Mouse (Mus musculus) heart, embryonic 16.5 days (tissue): ENCODE results near the gene Rnf157. TPM values are rescaled to one million over a fixed set of nuclear protein-coding genes. Genes with fewer than 3 reads are reported as not detected.
"Not testable (repeated sequence)": the region's sequence is repeated elsewhere in the genome, so short reads cannot be mapped to it uniquely, and the experiment has no call there.

Experiments
- ATAC-seq: fragments of 200-750 bp; cut with Nextera tagmentation; replicated peaks from 2 replicates; pipeline ENCODE4 v1.8.0; 2017; ENCODE audit warnings: moderate number of reproducible peaks; ENCODE audit not compliant: insufficient read depth, low FRiP score; ENCODE audit errors: extremely low read depth
- H3K27ac ChIP-seq: fragments of 300-500 bp; sonication (generic); 2 replicates; pipeline ENCODE4 v1.5.1; 2014; ENCODE audit warnings: mild to moderate bottlenecking, low read length, control low read depth, moderate library complexity
- H3K27me3 ChIP-seq: fragments of 300-500 bp; sonication (generic); 2 replicates; pipeline ENCODE4 v1.6.1; 2014; ENCODE audit warnings: low read length, mixed read lengths; ENCODE audit not compliant: control insufficient read depth, insufficient read depth
- H3K36me3 ChIP-seq: fragments of 300-500 bp; sonication (generic); 2 replicates; pipeline ENCODE4 v1.6.1; 2014; ENCODE audit not compliant: control insufficient read depth, insufficient read depth
- H3K4me1 ChIP-seq: fragments of 300-500 bp; sonication (generic); 2 replicates; pipeline ENCODE4 v1.6.1; 2014; ENCODE audit warnings: low read length, mixed read lengths; ENCODE audit not compliant: control insufficient read depth, insufficient read depth
- H3K4me2 ChIP-seq: fragments of 300-500 bp; sonication (generic); 2 replicates; pipeline ENCODE4 v1.6.1; 2014; ENCODE audit warnings: low read depth, mild to moderate bottlenecking, control low read depth, low read length
- H3K4me3 ChIP-seq: fragments of 300-500 bp; sonication (generic); 2 replicates; pipeline ENCODE4 v1.5.1; 2014; ENCODE audit warnings: mild to moderate bottlenecking, control low read depth, low read length
- H3K9ac ChIP-seq: fragments of 300-500 bp; sonication (generic); 2 replicates; pipeline ENCODE4 v1.6.1; 2014; ENCODE audit warnings: low read length, control low read depth
- H3K9me3 ChIP-seq: fragments of 300-500 bp; sonication (generic); replicated peaks from 2 replicates; pipeline ENCODE4 v1.6.1; 2016; ENCODE audit warnings: low read length; ENCODE audit not compliant: control insufficient read depth
- WGBS: fragments of 180-500 bp; shearing (Covaris S2); extraction: QIAGEN DNeasy Blood & Tissue Kit; methylation state at CpG from one replicate; pipeline ENCODE4 v1.1.7; 2014; 5-methylcytosine and 5-hydroxymethylcytosine counted together
- polyA plus RNA-seq: library from polyadenylated mRNA; unstranded; fragments of >200 nt; fragmentation: Nextera tagmentation; extraction: Ambion mirVana; gene quantifications from 2 replicates; pipeline ENCODE4 v1.2.1, GENCODE M21; 2015

The Rnf157 gene
- polyA plus RNA-seq, 1 experiment from 2014 or later, result 11.6 TPM

DNA sequence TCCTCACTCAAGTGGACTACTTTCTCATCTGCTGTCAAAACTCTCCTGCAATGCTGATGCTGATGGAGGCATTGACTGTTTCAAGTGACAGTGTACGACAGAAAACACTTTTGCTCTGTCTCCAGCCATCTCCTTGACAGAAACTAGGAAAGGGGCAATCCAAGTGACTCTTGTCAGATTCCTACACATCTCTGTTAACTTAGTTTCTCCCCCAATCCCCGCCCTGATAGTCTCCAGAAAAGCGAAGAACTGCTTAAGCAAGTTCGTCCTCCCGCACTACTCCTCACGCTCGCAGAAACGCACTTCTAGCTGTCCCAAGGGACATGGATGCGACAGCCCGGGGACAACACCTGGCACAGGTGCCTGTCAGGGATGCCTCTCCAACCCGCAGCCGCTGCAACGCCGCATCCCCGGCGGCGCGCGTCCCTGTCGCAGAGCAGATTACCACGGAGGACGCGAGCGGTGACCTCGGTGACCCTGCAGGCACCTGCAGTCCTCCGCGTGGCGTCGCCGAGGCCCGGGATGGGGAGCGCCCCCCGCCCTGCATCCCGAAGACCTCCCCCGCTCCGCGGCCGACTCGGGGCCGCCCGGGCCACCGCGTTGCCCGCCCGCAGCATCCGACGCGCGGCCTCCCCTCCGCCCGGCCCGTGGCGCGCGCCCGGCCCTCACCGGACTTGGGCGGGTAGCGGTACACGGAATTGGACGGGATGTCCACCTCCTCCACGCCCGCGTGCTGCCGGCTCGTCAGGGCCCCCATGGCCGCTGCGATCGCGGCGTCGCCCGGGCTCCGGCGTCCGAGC, 604 bp downstream of the Rnf157 start:
- Histone ChIP-seq H3K36me3 (no peaks in the 10 kb centered on the region), H3K4me2 (peak overlapping the region; percentile 100), H3K4me3 (peak overlapping the region; percentile 83), H3K9ac (peak overlapping the region; percentile 85), H3K27ac (peak overlapping the region; percentile 31; the same call in 1 of the 2 replicates), H3K4me1 (peaks cover 14% of the 10 kb centered on the region), H3K27me3 (no peaks in the 10 kb centered on the region; the same call in 1 of the 2 replicates), H3K9me3 (no peaks in the 10 kb centered on the region)
- ATAC-seq, result peak; percentile 26
- WGBS, result 1% methylated on average over 61 of the region's 76 CpGs

- no peaks in the 10 kb centered on the region for H3K36me3 ChIP-seq
- no peak overlapping the region for H3K27ac ChIP-seq
- no peaks in the 10 kb centered on the region for H3K9me3 ChIP-seq
- H3K4me3 ChIP-seq, result peak overlapping the region; percentile 83
- H3K4me2 ChIP-seq, result peak overlapping the region; percentile 100
- H3K4me1 ChIP-seq, result peaks cover 14% of the 10 kb centered on the region
- peak overlapping the region; percentile 25; the same call in 1 of the 2 replicates for H3K9ac ChIP-seq
- no peaks in the 10 kb centered on the region; the same call in 1 of the 2 replicates for H3K27me3 ChIP-seq
- ATAC-seq, result no peak
- 30% methylated on average over 6 of the region's 6 CpGs for WGBS
Observed at GRCm38 (mm10) chr11:116411582-116411981, 1.2 kb downstream of the Rnf157 start.

- not testable (repeated sequence) for H3K9ac ChIP-seq, H3K36me3 ChIP-seq, H3K9me3 ChIP-seq, ATAC-seq, H3K4me3 ChIP-seq, H3K27me3 ChIP-seq, H3K27ac ChIP-seq, H3K4me2 ChIP-seq
- WGBS, result 80% methylated on average over 4 of the region's 4 CpGs
- peaks cover 14% of the 10 kb centered on the region for H3K4me1 ChIP-seq
Observed at GRCm38 (mm10) chr11:116410415-116410814, 2.4 kb downstream of the Rnf157 start.

DNA sequence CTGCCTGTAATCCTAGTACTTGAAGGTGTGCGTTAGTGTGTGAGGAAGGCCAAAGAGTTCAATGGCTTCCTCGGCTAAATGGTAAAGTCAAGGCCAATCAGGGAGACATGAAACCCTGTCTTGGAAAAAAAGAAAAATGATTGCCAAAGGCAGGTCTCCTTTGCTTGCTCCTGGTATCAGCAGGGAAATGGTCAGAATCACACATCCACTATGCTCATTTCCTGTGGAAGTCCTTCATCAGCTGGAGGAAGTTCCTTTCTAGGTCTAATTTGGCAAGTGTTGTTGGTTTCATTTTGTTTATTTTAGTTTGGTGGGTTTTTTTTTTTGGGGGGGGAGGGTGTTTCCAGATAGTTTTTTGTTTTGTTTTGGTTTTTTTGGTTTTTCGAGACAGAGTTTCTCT, 3.8 kb downstream of the Rnf157 start:
- H3K9ac ChIP-seq, result no peak overlapping the region
- peaks cover 14% of the 10 kb centered on the region for H3K4me1 ChIP-seq
- H3K4me2 ChIP-seq, result no peak overlapping the region
- no peak for ATAC-seq
- WGBS, result 76% methylated on average over 3 of the region's 3 CpGs
- no peaks in the 10 kb centered on the region for H3K9me3 ChIP-seq
- no peaks in the 10 kb centered on the region; the same call in 1 of the 2 replicates for H3K27me3 ChIP-seq
- H3K4me3 ChIP-seq, result no peak overlapping the region
- H3K36me3 ChIP-seq, result no peaks in the 10 kb centered on the region
- H3K27ac ChIP-seq, result no peak overlapping the region

DNA sequence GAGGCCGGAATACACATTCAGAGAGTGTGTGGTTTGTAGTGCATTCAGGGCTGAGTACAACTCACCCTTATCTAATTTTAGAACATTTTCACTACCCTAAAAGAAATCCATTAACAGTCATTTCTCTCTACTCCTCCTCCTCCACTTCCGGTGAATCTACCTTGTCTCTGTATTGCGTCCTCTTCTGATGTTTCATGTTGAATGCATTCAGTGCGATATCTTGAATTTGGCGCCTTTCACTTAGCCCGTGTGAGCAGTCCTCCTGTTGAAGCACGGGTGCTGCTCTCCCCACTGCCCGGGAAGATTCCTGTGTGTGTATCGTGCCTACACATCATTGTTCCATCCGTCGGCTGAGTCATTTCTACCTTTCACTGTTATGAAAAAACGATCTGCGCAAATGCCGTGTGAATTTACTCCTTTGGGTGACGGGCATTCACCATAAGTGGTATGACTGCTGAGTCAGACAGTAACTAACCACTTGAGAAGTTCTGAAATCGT, 6.6 kb downstream of the Rnf157 start:
- Histone ChIP-seq H3K36me3 (peaks cover 5% of the 10 kb centered on the region; the same call in 1 of the 2 replicates), H3K9ac (no peak overlapping the region), H3K27ac (no peak overlapping the region), H3K27me3 (no peaks in the 10 kb centered on the region), H3K4me3 (no peak overlapping the region), H3K4me1 (no peaks in the 10 kb centered on the region), H3K4me2 (no peak overlapping the region), H3K9me3 (no peaks in the 10 kb centered on the region)
- whole genome bisulfite sequencing, result 82% methylated on average over 16 of the region's 16 CpGs
- no peak for ATAC-seq

DNA sequence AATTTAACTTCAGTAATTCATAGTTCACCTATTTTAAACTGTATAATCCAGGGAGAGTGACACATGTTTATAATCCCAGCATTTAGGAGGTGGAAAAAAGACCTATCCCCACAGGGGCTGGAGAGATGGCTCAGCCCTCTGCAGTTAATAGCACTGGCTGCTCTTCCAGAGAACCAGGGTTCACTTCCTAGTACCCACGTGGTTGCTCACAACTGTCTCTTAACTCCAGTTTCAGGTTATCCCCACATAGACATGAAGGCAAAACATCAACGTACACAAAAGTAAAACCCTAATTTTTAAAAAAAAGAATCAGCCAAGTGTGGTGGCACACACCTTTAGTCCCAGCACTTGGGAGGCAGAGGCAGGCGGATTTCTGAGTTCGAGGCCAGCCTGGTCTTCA, 7.2 kb downstream of the Rnf157 start:
- ATAC-seq, result no peak
- 76% methylated on average over 4 of the region's 4 CpGs for WGBS
- H3K27ac ChIP-seq, result no peak overlapping the region

DNA sequence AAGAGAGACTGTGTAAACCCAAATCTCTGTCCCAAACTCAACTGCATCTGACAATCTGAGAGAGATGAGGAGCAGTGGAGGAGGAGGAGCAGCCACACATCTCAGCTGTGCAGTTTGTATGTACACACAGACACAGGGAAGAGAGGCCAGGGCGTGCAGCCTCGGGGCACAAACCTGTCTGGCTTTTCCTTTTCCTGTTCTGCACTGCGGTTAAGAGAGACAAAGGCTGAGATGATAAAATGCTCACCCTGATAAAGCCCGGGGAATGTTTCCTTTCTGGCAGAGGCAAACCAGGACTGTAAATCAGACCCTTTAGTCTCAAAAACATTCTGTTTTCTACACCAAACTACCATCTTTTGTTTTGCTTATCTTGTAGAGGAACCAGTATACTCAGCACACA, 12.3 kb downstream of the Rnf157 start:
- H3K4me2 ChIP-seq, result no peak overlapping the region
- H3K9me3 ChIP-seq, result no peaks in the 10 kb centered on the region
- no peaks in the 10 kb centered on the region for H3K27me3 ChIP-seq
- 14% methylated on average over 4 of the region's 4 CpGs for WGBS
- no peak overlapping the region for H3K4me3 ChIP-seq
- peaks cover 5% of the 10 kb centered on the region; the same call in 1 of the 2 replicates for H3K36me3 ChIP-seq
- no peak overlapping the region for H3K9ac ChIP-seq
- peak overlapping the region; percentile 57 for H3K27ac ChIP-seq
- H3K4me1 ChIP-seq, result peaks cover 6% of the 10 kb centered on the region
- no peak; the same call in 1 of the 2 replicates for ATAC-seq

More for the DNA sequence above, 7.2 kb downstream of the Rnf157 start:
- Histone ChIP-seq H3K9me3 (no peaks in the 10 kb centered on the region), H3K27me3 (no peaks in the 10 kb centered on the region), H3K36me3 (peaks cover 5% of the 10 kb centered on the region; the same call in 1 of the 2 replicates), H3K4me3 (no peak overlapping the region), H3K9ac (no peak overlapping the region), H3K4me2 (no peak overlapping the region), H3K4me1 (no peaks in the 10 kb centered on the region; the same call in 1 of the 2 replicates)

GRCm38 (mm10) chr11:116398348-116398677, 14.5 kb downstream of the Rnf157 start:
- H3K9me3 ChIP-seq, result no peaks in the 10 kb centered on the region
- H3K9ac ChIP-seq, result no peak overlapping the region
- H3K27ac ChIP-seq, result no peak overlapping the region
- no peak overlapping the region for H3K4me2 ChIP-seq
- no peaks in the 10 kb centered on the region for H3K27me3 ChIP-seq
- no peak for ATAC-seq
- no peak overlapping the region for H3K4me3 ChIP-seq
- peaks cover 6% of the 10 kb centered on the region for H3K4me1 ChIP-seq
- H3K36me3 ChIP-seq, result peaks cover 3% of the 10 kb centered on the region; the same call in 1 of the 2 replicates
- WGBS, result 83% methylated on average over 11 of the region's 11 CpGs
